Mouse (Mus musculus): Measurements from ENCODE around the gene Zfp513. TPM values are rescaled to one million over a fixed set of nuclear protein-coding genes. Genes with fewer than 3 reads are reported as not detected.
"Not testable (repeated sequence)": the region's sequence is repeated elsewhere in the genome, so short reads cannot be mapped to it uniquely, and the experiment has no call there.

Zfp513 gene
- polyA plus RNA-seq, 1 experiment from 2014 or later, result 7.3 TPM

GRCm38 (mm10) chr5:31220448-31221303, 18.6 kb upstream of the Zfp513 start, which contains the start of gene Ppm1g:
TSS of gene Ppm1g (minus strand) at chr5:31220687.
- peak within 1 kb of the TSS; percentile 97 for H3K4me3 ChIP-seq
- under 1% methylated on average over 70 of the region's 70 CpGs for WGBS
- H3K9ac ChIP-seq, result peak within 1 kb of the TSS; percentile 97
- ATAC-seq (ENCODE audit: extremely low read depth, insufficient number of reproducible peaks, low FRiP score, low TSS enrichment), result peak; percentile 93
- peak within 1 kb of the TSS; percentile 90 for H3K4me2 ChIP-seq
- H3K9me3 ChIP-seq, result no peaks in the 10 kb centered on the region
- peak within 1 kb of the TSS; percentile 95 for H3K27ac ChIP-seq (replicated peaks)
- 0 out of 2 replicates have a peak, but pooled peaks cover 3% of the 10 kb centered on the region for H3K36me3 ChIP-seq
- peaks cover 29% of the 10 kb centered on the region for H3K4me1 ChIP-seq
- H3K27me3 ChIP-seq (replicated peaks), result no peaks in the 10 kb centered on the region

GRCm38 (mm10) chr5:31219911-31220447, 17.9 kb upstream of the Zfp513 start:
- under 1% methylated on average over 40 of the region's 40 CpGs for WGBS
- Histone ChIP-seq H3K4me1 (peaks cover 29% of the 10 kb centered on the region), H3K36me3 (0 out of 2 replicates have a peak, but pooled peaks cover 3% of the 10 kb centered on the region), H3K27me3 (replicated peaks) (no peaks in the 10 kb centered on the region), H3K4me3 (peak overlapping the region; percentile 97), H3K9ac (peak overlapping the region; percentile 97), H3K4me2 (peak overlapping the region; percentile 90), H3K9me3 (no peaks in the 10 kb centered on the region), H3K27ac (replicated peaks) (peak overlapping the region; percentile 95)
- ATAC-seq (ENCODE audit: extremely low read depth, insufficient number of reproducible peaks, low FRiP score, low TSS enrichment), result peak; percentile 29

- Histone ChIP-seq H3K9ac (peak overlapping the region; percentile 97), H3K9me3 (no peaks in the 10 kb centered on the region), H3K36me3 (0 out of 2 replicates have a peak, but pooled peaks cover 3% of the 10 kb centered on the region), H3K4me3 (peak overlapping the region; percentile 97), H3K4me1 (peaks cover 29% of the 10 kb centered on the region), H3K27ac (replicated peaks) (peak overlapping the region; percentile 95), H3K27me3 (replicated peaks) (no peaks in the 10 kb centered on the region), H3K4me2 (peak overlapping the region; percentile 90)
- no peak for ATAC-seq (ENCODE audit: extremely low read depth, insufficient number of reproducible peaks, low FRiP score, low TSS enrichment)
- WGBS, result 1% methylated on average over 11 of the region's 11 CpGs
Observed at GRCm38 (mm10) chr5:31219474-31219873, 17.4 kb upstream of the Zfp513 start.

- Histone ChIP-seq H3K4me3 (peak overlapping the region; percentile 97), H3K9me3 (no peaks in the 10 kb centered on the region), H3K27me3 (replicated peaks) (no peaks in the 10 kb centered on the region), H3K4me1 (peaks cover 29% of the 10 kb centered on the region), H3K36me3 (0 out of 2 replicates have a peak, but pooled peaks cover 3% of the 10 kb centered on the region), H3K4me2 (peak overlapping the region; percentile 90), H3K9ac (peak overlapping the region; percentile 97), H3K27ac (replicated peaks) (peak overlapping the region; percentile 13; the same call in 1 of the 2 replicates)
- WGBS, result 2% methylated on average over 2 of the region's 2 CpGs
- ATAC-seq (ENCODE audit: extremely low read depth, insufficient number of reproducible peaks, low FRiP score, low TSS enrichment), result no peak
Observed at GRCm38 (mm10) chr5:31219070-31219469, 17.0 kb upstream of the Zfp513 start.

GRCm38 (mm10) chr5:31218294-31218693, 16.2 kb upstream of the Zfp513 start:
- no peak overlapping the region for H3K27ac ChIP-seq (replicated peaks)
- H3K27me3 ChIP-seq (replicated peaks), result no peaks in the 10 kb centered on the region
- peaks cover 29% of the 10 kb centered on the region for H3K4me1 ChIP-seq
- H3K4me2 ChIP-seq, result peak overlapping the region; percentile 90
- no peak for ATAC-seq (ENCODE audit: extremely low read depth, insufficient number of reproducible peaks, low FRiP score, low TSS enrichment)
- H3K4me3 ChIP-seq, result peak overlapping the region; percentile 17; the same call in 1 of the 2 replicates
- 40% methylated on average over 7 of the region's 7 CpGs for WGBS
- 0 out of 2 replicates have a peak, but pooled peaks cover 3% of the 10 kb centered on the region for H3K36me3 ChIP-seq
- H3K9me3 ChIP-seq, result no peaks in the 10 kb centered on the region
- no peak overlapping the region for H3K9ac ChIP-seq

- 83% methylated on average over 6 of the region's 6 CpGs for WGBS
- not testable (repeated sequence) for H3K4me2 ChIP-seq; H3K27ac ChIP-seq (replicated peaks); H3K27me3 ChIP-seq (replicated peaks); ATAC-seq (ENCODE audit: extremely low read depth, insufficient number of reproducible peaks, low FRiP score, low TSS enrichment); H3K36me3 ChIP-seq; H3K9ac ChIP-seq; H3K4me3 ChIP-seq; H3K9me3 ChIP-seq
- H3K4me1 ChIP-seq, result peaks cover 25% of the 10 kb centered on the region
Observed at GRCm38 (mm10) chr5:31216554-31216953, 14.5 kb upstream of the Zfp513 start.

GRCm38 (mm10) chr5:31204421-31204820, 2.3 kb upstream of the Zfp513 start:
- no peak for ATAC-seq (ENCODE audit: extremely low read depth, insufficient number of reproducible peaks, low FRiP score, low TSS enrichment)
- Histone ChIP-seq H3K27ac (replicated peaks) (no peak overlapping the region), H3K4me3 (no peak overlapping the region), H3K4me2 (no peak overlapping the region), H3K9ac (no peak overlapping the region), H3K4me1 (peaks cover 24% of the 10 kb centered on the region), H3K27me3 (replicated peaks) (no peaks in the 10 kb centered on the region), H3K9me3 (peaks cover 4% of the 10 kb centered on the region), H3K36me3 (peaks cover 73% of the 10 kb centered on the region)
- WGBS, result 87% methylated on average over 6 of the region's 6 CpGs

GRCm38 (mm10) chr5:31203866-31204265, 1.8 kb upstream of the Zfp513 start:
- ATAC-seq (ENCODE audit: extremely low read depth, insufficient number of reproducible peaks, low FRiP score, low TSS enrichment), result no peak
- H3K27me3 ChIP-seq (replicated peaks), result no peaks in the 10 kb centered on the region
- H3K9me3 ChIP-seq, result peaks cover 4% of the 10 kb centered on the region
- no peak overlapping the region for H3K4me3 ChIP-seq
- WGBS, result 85% methylated on average over 2 of the region's 2 CpGs
- H3K27ac ChIP-seq (replicated peaks), result no peak overlapping the region
- H3K36me3 ChIP-seq, result peaks cover 78% of the 10 kb centered on the region
- peaks cover 24% of the 10 kb centered on the region for H3K4me1 ChIP-seq
- H3K4me2 ChIP-seq, result no peak overlapping the region
- H3K9ac ChIP-seq, result no peak overlapping the region

GRCm38 (mm10) chr5:31202933-31203332, 830 bp upstream of the Zfp513 start:
- Histone ChIP-seq H3K9me3 (peaks cover 4% of the 10 kb centered on the region), H3K27ac (replicated peaks) (peak overlapping the region; percentile 83), H3K9ac (peak overlapping the region; percentile 84; the same call in 1 of the 2 replicates), H3K4me1 (peaks cover 24% of the 10 kb centered on the region), H3K36me3 (peaks cover 82% of the 10 kb centered on the region), H3K27me3 (replicated peaks) (no peaks in the 10 kb centered on the region), H3K4me2 (peak overlapping the region; percentile 94), H3K4me3 (peak overlapping the region; percentile 77)
- WGBS, result 81% methylated on average over 7 of the region's 7 CpGs
- no peak for ATAC-seq (ENCODE audit: extremely low read depth, insufficient number of reproducible peaks, low FRiP score, low TSS enrichment)

GRCm38 (mm10) chr5:31201042-31201741, 911 bp downstream of the Zfp513 start:
- peak overlapping the region; percentile 90 for H3K9ac ChIP-seq
- H3K36me3 ChIP-seq, result peaks cover 84% of the 10 kb centered on the region
- no peaks in the 10 kb centered on the region for H3K27me3 ChIP-seq (replicated peaks)
- peak overlapping the region; percentile 79 for H3K27ac ChIP-seq (replicated peaks)
- peak overlapping the region; percentile 77 for H3K4me3 ChIP-seq
- 14% methylated on average over 13 of the region's 13 CpGs for WGBS
- peak overlapping the region; percentile 94 for H3K4me2 ChIP-seq
- ATAC-seq (ENCODE audit: extremely low read depth, insufficient number of reproducible peaks, low FRiP score, low TSS enrichment), result no peak
- peaks cover 4% of the 10 kb centered on the region for H3K9me3 ChIP-seq
- peaks cover 24% of the 10 kb centered on the region for H3K4me1 ChIP-seq

GRCm38 (mm10) chr5:31200327-31200768, 1.8 kb downstream of the Zfp513 start:
- H3K4me3 ChIP-seq, result peak overlapping the region; percentile 77; the same call in 1 of the 2 replicates
- 88% methylated on average over 27 of the region's 27 CpGs for WGBS
- peak overlapping the region; percentile 94 for H3K4me2 ChIP-seq

More at GRCm38 (mm10) chr5:31200327-31200768, 1.8 kb downstream of the Zfp513 start:
- no peak for ATAC-seq (ENCODE audit: extremely low read depth, insufficient number of reproducible peaks, low FRiP score, low TSS enrichment)
- Histone ChIP-seq H3K27ac (replicated peaks) (no peak overlapping the region), H3K36me3 (peaks cover 84% of the 10 kb centered on the region), H3K27me3 (replicated peaks) (no peaks in the 10 kb centered on the region), H3K9ac (peak overlapping the region; percentile 90), H3K9me3 (peaks cover 4% of the 10 kb centered on the region), H3K4me1 (peaks cover 24% of the 10 kb centered on the region)

Data from heart, embryonic 13.5 days (tissue).